Comparison of ENCODE assay signal across 8 mouse cellular contexts in the genomic region with DNA sequence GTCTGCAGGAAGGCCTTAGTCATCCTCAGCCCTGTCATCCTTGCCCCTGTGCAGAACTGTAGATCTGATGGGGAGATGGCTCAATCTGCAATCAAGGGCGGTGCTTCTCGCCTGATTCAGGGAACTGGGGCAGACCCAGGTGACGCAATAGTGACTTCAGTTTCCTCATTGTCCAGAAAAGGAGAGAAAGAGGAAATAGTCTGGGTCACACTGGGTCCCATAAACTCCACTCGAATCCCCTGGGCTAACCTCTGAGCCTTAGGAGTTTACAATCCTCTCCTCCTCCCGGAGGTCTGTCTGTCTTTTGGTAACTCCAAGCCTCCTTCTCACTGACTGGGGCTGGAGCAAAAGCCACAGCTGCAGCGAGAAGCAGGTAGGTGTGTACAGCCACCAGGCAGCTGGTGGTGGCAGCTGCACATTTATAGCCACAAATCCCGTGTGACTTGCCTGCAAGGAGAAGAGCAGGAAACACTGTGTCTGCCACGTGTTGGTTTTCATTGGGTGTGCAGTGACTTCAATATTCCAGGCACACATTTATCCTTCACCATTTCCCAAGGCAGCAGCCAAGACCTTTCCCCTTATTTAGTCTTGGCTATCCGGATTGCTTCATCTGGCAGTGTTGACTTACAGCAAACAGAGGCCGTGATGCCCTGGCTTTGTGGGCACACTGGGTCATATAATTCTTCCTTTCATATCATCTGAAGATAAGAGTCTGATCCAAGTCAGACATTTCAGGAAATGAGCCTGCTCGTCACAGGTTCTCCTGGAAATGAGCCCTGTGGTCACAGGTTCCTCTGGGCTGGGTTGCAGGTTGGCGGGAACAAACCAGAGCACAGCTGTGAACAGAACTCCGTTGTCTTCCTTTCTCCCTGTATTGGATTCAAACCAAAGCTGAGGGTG.
DNase-seq lines count a peak whose midpoint lies in the region; ATAC-seq and TF ChIP-seq lines count a peak whose summit lies in the region.

No protein-coding gene starts in this region.

- H3K9ac ChIP-seq in intestine, embryonic 16.5 days (ENCODE audit: low read depth, low read length) = peak overlapping the region; percentile 43; the same call in 1 of the 2 replicates

- H3K27me3 ChIP-seq in intestine, embryonic 16.5 days (replicated peaks; ENCODE audit: control insufficient read depth, insufficient read depth, low read length) = no peaks in the 10 kb centered on the region

- H3K36me3 ChIP-seq in intestine, embryonic 16.5 days (ENCODE audit: control insufficient read depth, insufficient read depth, low read length) = no peaks in the 10 kb centered on the region

- peak overlapping the region; percentile 6 for H3K27ac ChIP-seq in embryonic fibroblast, embryonic 13.5 days (ENCODE audit: insufficient read depth, low read length)
- H3K27ac ChIP-seq in intestine, embryonic 16.5 days (ENCODE audit: low read length) = peak overlapping the region; percentile 93

- no peaks in the 10 kb centered on the region for H3K9me3 ChIP-seq in intestine, embryonic 16.5 days (ENCODE audit: control insufficient read depth, low read length)

- WGBS in intestine, embryonic 16.5 days = 39% methylated on average over 13 of the region's 13 CpGs

- DNase-seq in gastrocnemius, adult 18-20 months (ENCODE audit: low spot score) = peak; percentile 71
- no peak for DNase-seq in gastrocnemius, adult 8-10 months (ENCODE audit: low spot score in 2 of 2)
- no peak for DNase-seq in right cerebral cortex, postnatal 25 days
- DNase-seq in testis, postnatal 14 days (ENCODE audit: low spot score) = no peak

- TF ChIP-seq CTCF in embryonic fibroblast, embryonic 13.5 days (IDR thresholded peaks at IDR 0.05; ENCODE audit: borderline replicate concordance, insufficient read depth, low read length) = no peak

- peaks cover 8% of the 10 kb centered on the region for H3K4me1 ChIP-seq in embryonic fibroblast, embryonic 13.5 days (ENCODE audit: control insufficient read depth, insufficient read depth, low read length)
- H3K4me1 ChIP-seq in intestine, embryonic 16.5 days (ENCODE audit: control insufficient read depth, insufficient read depth, low read length) = peaks cover 9% of the 10 kb centered on the region

- H3K4me2 ChIP-seq in intestine, embryonic 16.5 days (ENCODE audit: low read depth, low read length) = peak overlapping the region; percentile 40

- no peak overlapping the region for H3K4me3 ChIP-seq in embryonic fibroblast, embryonic 13.5 days (ENCODE audit: insufficient read depth, low read length)
- peak overlapping the region; percentile 20; the same call in 1 of the 2 replicates for H3K4me3 ChIP-seq in intestine, embryonic 16.5 days (ENCODE audit: low read length)

- peak; percentile 65 for ATAC-seq in CD4-positive, CD25-positive, alpha-beta regulatory T cell, adult 4 months
- peak; percentile 91 for ATAC-seq in intestine, embryonic 16.5 days
- peak; percentile 96 for ATAC-seq in megakaryocyte progenitor cell, adult 5-6 weeks (replicated peaks; ENCODE audit: poor library complexity)

- TF ChIP-seq POLR2A in embryonic fibroblast, embryonic 13.5 days (IDR thresholded peaks at IDR 0.05; ENCODE audit: low read depth, low read length) = 0 out of 2 replicates have a peak, but pooled peaks have one; percentile 17
